Mouse (Mus musculus): Measurements from ENCODE around the gene Pik3c2g.

DNA sequence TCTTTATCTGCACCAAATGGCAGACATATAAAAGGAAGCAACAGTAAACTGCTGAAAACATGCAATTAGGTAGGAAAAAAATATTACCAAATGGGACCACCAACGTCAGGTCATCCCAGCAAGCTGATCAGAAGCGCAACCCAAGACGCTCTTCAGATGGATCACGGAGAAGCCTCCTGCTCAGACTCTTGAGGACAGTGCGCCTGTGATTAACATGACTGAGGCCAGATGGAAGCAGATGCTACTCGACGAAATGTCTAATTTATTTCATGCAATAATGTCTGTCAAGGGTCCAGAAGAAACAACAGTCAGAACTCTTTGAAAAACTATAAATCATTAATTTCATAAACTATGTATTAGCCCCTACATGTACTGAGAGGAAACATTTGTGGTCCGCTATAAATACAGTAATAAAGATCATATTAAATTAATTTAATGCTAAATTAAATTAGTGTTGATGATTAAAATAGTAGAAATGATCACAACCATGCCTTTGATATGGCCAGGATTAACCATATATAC lies 312.7 kb downstream of the Pik3c2g start:
- TF ChIP-seq CTCF (IDR thresholded peaks at IDR 0.05; ENCODE audit: insufficient read depth, low read length) (no peak), POLR2A (IDR thresholded peaks at IDR 0.05; ENCODE audit: borderline replicate concordance, extremely low read depth, low read depth, low read length) (no peak)

Measured in lung, adult 2 months (tissue).